Comparison of ENCODE assay signal across 7 mouse cellular contexts in genomic region chr3:103393283-103394060, GRCm38 (mm10).
DNase-seq lines count a peak whose midpoint lies in the region; ATAC-seq and TF ChIP-seq lines count a peak whose summit lies in the region.

No protein-coding gene starts in this region.

- TF ChIP-seq EP300 in lung, postnatal 0 days (IDR thresholded peaks at IDR 0.05), result no peak

- H3K27ac ChIP-seq in lung, postnatal 0 days (ENCODE audit: low read length), result no peak overlapping the region
- H3K27ac ChIP-seq in forebrain, embryonic 14.5 days (ENCODE audit: low read depth, low read length), result no peak overlapping the region
- no peak overlapping the region for H3K27ac ChIP-seq in limb, embryonic 13.5 days

- no peaks in the 10 kb centered on the region for H3K36me3 ChIP-seq in lung, postnatal 0 days (ENCODE audit: insufficient read depth, low read length)
- no peaks in the 10 kb centered on the region for H3K36me3 ChIP-seq in forebrain, embryonic 14.5 days (ENCODE audit: control insufficient read depth, insufficient read depth, low read length)
- H3K36me3 ChIP-seq in limb, embryonic 13.5 days, result no peaks in the 10 kb centered on the region

- H3K4me2 ChIP-seq in lung, postnatal 0 days (replicated peaks; ENCODE audit: low read depth, low read length), result no peak overlapping the region
- no peak overlapping the region for H3K4me2 ChIP-seq in forebrain, embryonic 14.5 days (ENCODE audit: low read length)
- no peak overlapping the region for H3K4me2 ChIP-seq in limb, embryonic 13.5 days (replicated peaks)

- no peak overlapping the region for H3K9ac ChIP-seq in lung, postnatal 0 days (replicated peaks; ENCODE audit: low read depth)
- no peak overlapping the region for H3K9ac ChIP-seq in forebrain, embryonic 14.5 days (ENCODE audit: low read length)
- no peak overlapping the region for H3K9ac ChIP-seq in limb, embryonic 13.5 days

- DNase-seq in lung, postnatal 0 days (ENCODE audit: low spot score), result no peak
- no peak for DNase-seq in lung, adult 2 months
- no peak for DNase-seq in forebrain, embryonic 14.5 days (ENCODE audit: low spot score)
- peak; percentile 44 for DNase-seq in thymus, postnatal 25 days
- DNase-seq in cerebellum, adult 9-10 months, result no peak
- DNase-seq in adrenal gland, postnatal 14 days, result no peak

- ATAC-seq in lung, postnatal 0 days, result no peak
- ATAC-seq in forebrain, embryonic 14.5 days, result peak; percentile 57; the same call in 1 of the 2 replicates
- peak; percentile 51; the same call in 1 of the 2 replicates for ATAC-seq in limb, embryonic 13.5 days (ENCODE audit: low FRiP score, low read depth)

- no peak overlapping the region for H3K4me3 ChIP-seq in lung, postnatal 0 days (ENCODE audit: low read depth, low read length)
- H3K4me3 ChIP-seq in lung, adult 2 months (replicated peaks; ENCODE audit: extremely low read depth, low read depth, low read length), result no peak overlapping the region
- H3K4me3 ChIP-seq in forebrain, embryonic 14.5 days (ENCODE audit: low read depth, low read length), result no peak overlapping the region
- H3K4me3 ChIP-seq in limb, embryonic 13.5 days, result no peak overlapping the region

- TF ChIP-seq POLR2A in lung, adult 2 months (IDR thresholded peaks at IDR 0.05; ENCODE audit: borderline replicate concordance, extremely low read depth, low read depth, low read length), result no peak

- no peaks in the 10 kb centered on the region for H3K9me3 ChIP-seq in lung, postnatal 0 days (ENCODE audit: low read length)
- H3K9me3 ChIP-seq in forebrain, embryonic 14.5 days (replicated peaks; ENCODE audit: control insufficient read depth, low read length), result no peaks in the 10 kb centered on the region
- H3K9me3 ChIP-seq in limb, embryonic 13.5 days, result no peaks in the 10 kb centered on the region

- H3K4me1 ChIP-seq in lung, postnatal 0 days (ENCODE audit: insufficient read depth, low read depth, low read length), result no peaks in the 10 kb centered on the region
- no peaks in the 10 kb centered on the region for H3K4me1 ChIP-seq in lung, adult 2 months (ENCODE audit: control insufficient read depth, insufficient read depth, low read length)
- H3K4me1 ChIP-seq in forebrain, embryonic 14.5 days (ENCODE audit: control insufficient read depth, insufficient read depth, low read length), result no peaks in the 10 kb centered on the region
- peaks cover 6% of the 10 kb centered on the region; the same call in 1 of the 2 replicates for H3K4me1 ChIP-seq in limb, embryonic 13.5 days

- 82% methylated on average over 14 of the region's 14 CpGs for WGBS in lung, postnatal 0 days
- WGBS in lung, adult 2 months, result 79% methylated on average over 14 of the region's 14 CpGs
- 80% methylated on average over 14 of the region's 14 CpGs for WGBS in forebrain, embryonic 14.5 days
- 76% methylated on average over 14 of the region's 14 CpGs for WGBS in limb, embryonic 13.5 days

- peak; percentile 10; the same call in 1 of the 2 replicates for TF ChIP-seq CTCF in lung, postnatal 0 days (IDR thresholded peaks at IDR 0.05)
- no peak for TF ChIP-seq CTCF in lung, adult 2 months (IDR thresholded peaks at IDR 0.05; ENCODE audit: insufficient read depth, low read length)

- H3K27me3 ChIP-seq in lung, postnatal 0 days (replicated peaks; ENCODE audit: insufficient read depth, low read length), result no peaks in the 10 kb centered on the region
- H3K27me3 ChIP-seq in forebrain, embryonic 14.5 days (replicated peaks; ENCODE audit: control insufficient read depth, insufficient read depth, low read length), result no peaks in the 10 kb centered on the region
- no peaks in the 10 kb centered on the region for H3K27me3 ChIP-seq in limb, embryonic 13.5 days
